Mouse (Mus musculus): ENCODE data around the gene Ube2c.
"Not testable (repeated sequence)": the region's sequence is repeated elsewhere in the genome, so short reads cannot be mapped to it uniquely, and the experiment has no call there.

Ube2c gene

DNA sequence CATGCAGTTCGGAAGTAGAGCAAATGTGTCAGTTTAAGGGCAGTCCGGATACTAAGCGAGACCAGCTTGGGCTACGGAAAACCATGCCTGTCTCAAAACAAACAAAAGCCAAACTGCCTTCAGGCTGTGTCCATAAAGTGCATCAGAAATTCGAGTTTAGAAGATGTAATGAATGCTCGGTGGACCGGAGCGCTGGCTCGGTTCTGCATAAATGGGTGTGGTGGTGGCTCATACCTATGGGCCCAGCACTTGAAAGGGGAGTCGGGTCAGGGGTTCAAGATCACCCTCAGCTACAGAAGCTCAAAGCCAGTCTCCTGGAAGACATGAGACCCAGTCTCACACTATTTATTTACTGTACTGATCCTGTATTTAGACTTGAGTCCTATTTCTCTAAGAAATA is 18.1 kb downstream of the Ube2c start:
- DNase-seq (ENCODE audit: low read depth, low spot score) = no peak

DNA sequence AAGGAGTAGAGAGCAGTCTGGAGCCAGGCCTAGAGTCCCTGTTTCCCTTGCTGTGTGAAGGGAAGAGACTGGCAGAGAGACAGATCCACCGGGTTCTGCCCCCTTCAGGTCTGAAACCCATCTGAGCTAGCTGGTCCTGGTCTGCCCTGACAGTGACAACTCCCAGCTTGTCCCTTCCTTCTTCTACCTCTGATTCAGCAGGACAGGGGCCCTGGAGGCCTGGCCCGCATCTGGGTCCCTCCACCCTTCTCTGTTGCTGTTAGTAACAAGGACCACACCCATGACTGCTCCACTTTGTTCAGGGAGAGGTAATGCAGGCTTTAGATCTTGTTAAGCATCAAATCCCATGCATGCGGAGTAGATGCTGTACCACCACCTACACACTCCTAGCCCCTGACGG is 18.7 kb downstream of the Ube2c start:
- DNase-seq (ENCODE audit: low read depth, low spot score) = no peak

DNA sequence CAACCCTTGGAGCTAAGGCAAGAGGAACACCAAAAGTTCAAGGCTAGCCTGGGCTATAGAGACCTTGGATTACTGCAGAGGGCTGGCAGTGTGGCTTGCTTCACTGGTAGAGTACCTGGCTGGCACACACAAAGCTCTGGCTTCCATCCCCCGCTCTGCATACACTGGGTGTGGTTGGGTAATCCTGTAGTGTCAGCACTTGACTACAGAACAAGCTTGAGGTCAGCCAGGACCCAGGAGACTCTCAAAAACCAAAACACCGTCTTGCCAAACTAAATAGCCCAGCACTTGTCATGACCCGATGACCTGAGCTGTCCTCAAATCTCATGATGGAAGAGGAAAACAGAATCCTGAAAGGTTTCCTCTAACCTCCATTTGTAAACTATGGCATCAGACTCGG is 20.8 kb downstream of the Ube2c start:
- DNase-seq (ENCODE audit: low read depth, low spot score) = no peak

DNA sequence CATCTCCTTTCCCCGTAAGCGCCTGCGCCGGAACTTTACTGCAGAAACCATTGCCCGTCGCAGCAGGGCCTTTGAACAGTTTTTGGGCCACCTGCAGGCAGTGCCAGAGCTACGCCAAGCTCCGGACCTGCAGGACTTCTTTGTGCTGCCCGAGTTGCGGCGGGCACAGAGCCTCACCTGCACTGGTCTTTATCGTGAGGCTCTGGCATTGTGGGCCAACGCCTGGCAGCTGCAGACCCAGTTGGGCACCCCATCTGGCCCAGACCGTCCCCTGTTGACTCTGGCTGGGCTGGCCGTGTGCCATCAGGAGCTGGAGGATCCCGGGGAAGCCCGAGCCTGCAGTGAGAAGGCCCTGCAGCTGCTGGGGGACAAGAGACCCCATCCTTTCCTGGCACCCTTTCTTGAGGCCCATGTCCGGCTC is 22.2 kb downstream of the Ube2c start:
- DNase-seq (ENCODE audit: low read depth, low spot score) = no peak

DNA sequence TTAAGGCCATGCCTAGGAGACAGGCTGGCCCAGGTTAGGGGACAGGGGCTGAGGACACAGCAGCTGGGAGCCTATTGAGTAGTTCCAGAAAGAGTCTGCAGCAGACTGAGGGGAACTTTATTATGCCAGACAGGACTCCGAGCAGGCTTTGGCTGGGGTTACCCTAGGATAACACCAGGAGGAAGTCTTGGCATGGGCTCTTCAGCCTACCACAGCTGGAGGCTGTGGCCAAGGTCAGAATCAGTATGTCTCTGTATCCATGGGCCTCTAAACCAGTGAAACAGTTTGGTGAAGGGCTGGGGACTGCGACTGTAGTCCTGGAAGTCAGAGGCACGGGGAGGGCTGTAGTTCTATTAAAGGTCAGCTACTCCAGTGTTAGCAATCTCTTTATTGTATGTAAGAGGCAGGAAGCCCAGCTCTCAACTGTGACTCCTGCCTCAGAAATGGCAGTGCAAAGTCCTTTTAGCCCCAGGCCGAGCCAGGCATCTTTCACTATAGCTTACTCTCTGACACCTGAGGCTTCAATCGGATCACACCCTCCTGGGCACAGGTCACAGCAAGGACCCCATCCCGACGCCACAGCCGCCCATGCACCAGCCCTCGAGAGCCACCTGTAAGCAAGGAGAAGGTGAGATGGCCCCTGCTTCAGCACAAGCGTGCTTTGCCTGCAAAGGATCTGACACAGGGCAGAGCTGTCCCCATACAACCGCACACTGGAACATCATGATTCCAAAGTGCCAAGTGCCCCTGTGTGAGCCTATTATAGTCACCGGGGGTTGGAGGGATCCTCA is 22.9 kb downstream of the Ube2c start:
- no peak for DNase-seq (ENCODE audit: low read depth, low spot score)

DNA sequence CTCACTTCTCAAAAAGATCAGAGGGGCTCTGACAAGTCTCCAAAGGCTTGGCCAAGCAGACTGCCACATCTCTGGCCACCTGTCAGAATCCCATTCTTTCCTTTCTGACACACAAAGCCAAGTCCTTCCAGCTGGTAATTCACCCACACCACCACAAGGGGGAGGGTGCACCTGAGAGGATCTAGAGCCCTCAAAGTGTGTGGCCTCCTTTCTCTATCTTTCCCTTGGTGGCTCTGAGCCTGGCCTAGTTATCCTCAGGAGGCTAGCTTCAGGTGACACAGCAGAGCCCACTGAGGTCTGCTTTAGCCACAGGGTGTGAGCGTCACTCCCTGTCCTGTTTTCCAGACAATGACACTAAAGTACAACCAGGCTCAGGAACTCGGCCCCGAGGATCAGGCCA is 23.5 kb downstream of the Ube2c start:
- DNase-seq (ENCODE audit: low read depth, low spot score) = no peak

DNA sequence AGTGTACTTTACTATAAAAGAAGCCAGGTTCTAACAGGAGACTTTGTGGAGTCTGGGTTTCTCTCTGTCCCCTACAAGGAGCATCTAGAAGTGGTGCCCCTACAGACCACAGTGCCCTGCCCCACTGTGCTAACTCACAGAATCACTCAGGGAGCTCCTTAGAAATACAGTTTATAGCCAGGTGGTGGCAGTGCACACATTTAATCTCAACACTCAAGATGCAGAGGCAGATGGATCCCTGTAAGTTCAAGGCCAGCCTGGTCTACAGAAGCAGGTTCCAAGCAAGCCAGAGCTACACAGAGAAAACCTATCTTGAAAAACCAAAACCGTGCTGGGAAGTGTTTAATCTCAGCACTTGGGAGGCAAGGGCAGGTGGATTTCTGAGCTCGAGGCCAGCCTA is 24.1 kb downstream of the Ube2c start:
- DNase-seq (ENCODE audit: low read depth, low spot score) = no peak

DNA sequence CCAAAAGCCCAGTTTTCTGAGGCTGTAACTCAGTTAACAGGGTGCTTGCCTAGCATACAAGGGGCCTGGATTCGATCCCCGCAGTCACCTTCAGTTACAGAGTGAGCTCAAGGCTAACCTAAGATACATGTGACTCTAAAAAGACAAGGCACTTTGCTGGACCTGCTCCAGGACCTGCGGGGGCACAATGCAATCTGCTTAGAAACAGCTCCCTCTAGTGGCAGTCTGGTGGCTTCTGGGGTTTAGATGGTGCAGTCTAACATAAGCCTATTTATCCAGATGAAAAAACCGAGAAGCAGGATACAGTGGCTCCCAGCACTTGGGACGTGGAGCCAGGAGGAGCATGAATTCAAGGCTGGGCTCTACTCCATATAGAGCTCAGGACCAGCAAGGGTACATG is 24.6 kb downstream of the Ube2c start:
- peak; percentile 81 for DNase-seq (ENCODE audit: low read depth, low spot score)

DNA sequence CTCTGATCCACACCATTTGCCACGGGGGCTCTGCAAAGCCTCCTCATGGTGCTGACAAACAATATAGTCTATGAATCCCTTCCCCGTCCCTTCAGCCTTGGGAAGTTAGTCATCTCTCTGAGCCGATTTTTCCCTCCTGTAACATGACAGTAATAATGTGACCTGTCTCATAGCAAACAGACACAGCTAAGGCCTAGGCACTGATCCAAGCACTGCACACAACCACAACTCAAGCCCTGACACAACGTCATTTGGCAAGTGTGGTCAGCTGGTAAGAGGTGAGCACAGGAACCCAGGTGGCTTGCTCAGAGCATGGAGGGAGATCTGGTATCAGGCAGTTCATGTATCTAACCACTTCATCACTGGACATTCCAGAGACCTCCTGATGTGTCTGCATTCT is 26.2 kb downstream of the Ube2c start:
- no peak for DNase-seq (ENCODE audit: low read depth, low spot score)

DNA sequence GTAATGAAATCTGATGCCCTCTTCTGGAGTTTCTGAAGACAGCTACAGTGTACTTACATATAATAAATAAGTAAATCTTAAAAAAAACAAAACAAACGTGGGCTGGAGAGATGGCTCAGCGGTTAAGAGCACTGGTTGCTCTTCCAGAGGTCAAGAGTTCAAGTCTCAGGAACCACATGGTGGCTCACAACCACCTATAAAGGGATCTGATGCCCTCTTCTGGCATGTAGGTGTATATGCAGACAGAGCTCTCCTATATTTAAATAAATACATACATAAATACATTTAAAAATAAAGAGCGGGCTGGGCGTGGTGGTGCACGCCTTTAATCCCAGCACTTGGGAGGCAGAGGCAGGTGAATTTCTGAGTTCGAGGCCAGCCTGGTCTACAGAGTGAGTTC is 28.9 kb downstream of the Ube2c start:
- DNase-seq (ENCODE audit: low read depth, low spot score) = not testable (repeated sequence)

DNA sequence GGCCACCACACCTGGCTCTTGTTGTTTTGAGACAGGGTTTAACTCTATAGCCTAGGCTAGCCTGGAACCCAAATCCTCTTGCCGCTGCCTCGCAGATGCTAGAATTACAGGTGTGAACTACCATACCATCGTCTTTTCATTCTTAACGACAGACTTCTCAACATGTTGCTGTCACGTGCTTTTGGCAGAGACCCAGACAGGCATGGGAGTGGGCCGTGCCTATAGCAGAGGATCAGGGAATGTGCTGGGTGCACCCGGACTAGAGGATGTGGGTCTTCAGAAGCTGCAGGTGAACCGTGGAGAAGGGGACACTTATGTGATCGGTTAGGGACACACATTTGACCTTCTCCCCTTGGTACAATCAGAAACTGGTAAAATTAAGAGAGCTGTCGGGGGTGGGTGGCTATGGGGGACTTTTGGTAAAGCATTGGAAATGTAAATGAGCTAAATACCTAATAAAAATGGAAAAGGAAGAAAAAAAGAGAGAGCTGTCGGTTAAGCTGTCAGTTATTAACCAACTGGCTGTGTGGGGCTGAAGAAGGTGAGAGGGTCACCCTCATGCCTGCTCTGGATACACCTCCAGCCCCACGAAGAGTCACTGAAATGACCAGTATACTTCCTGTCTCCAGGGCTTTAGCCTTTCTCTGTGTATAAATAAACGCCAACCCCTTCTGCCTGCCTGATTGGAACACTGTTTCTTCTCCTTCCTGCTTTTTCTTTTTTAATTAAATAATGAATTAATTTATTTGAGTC is 30.7 kb downstream of the Ube2c start:
- DNase-seq (ENCODE audit: low read depth, low spot score) = no peak

DNA sequence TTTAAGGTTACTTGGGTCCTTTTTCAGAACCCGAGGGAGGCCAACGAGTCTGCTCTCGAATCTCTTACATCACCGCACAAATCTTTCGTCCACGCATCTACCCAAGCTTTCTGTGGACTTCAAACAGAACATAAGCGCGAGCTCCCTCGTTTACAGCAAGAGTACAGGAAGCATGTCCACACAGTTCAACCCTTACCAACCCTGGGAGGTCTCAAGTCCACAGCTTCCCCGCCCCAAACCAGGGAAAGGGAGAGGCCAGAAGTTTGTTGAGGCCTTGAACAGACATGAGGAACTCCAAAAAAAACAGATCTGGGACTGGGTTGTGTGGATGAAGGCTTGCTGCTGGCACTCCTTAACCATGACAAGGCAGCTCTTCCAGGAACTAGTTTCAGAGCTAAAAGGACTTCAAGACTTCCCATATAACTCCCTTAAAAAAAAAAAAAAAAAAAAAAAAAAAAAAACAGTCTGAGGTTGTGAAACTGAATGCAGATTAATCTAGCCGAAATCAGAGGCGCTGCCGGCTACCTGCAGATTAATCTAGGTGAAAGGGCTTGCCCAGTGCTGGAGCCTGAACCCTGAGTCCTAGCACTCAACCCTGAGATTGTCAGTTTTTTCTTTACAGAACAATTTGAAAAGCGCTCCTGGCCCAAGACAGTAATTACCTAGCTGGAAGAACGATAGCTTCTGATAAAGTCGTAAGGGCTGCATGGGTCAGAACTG is 33.7 kb downstream of the Ube2c start:
- DNase-seq (ENCODE audit: low read depth, low spot score) = no peak

DNA sequence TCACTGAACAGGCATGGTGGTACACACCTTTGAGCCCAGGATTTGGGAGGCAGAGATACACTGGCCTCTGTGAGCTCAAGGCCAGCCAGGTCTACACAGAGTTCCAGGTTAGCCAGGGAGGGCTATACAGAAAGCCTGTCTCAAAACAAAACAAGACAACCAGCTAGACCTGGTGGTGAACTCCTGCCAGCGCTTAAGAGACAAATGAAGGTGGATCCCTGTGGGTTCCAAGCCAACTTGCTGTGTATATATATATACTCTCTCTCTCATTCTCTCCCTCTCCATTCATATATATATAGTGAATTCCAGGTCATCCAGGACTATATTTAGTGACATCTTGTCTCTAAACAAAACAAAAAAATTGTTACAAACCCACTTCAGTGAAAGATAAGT is 34.2 kb downstream of the Ube2c start:
- no peak for DNase-seq (ENCODE audit: low read depth, low spot score)

DNA sequence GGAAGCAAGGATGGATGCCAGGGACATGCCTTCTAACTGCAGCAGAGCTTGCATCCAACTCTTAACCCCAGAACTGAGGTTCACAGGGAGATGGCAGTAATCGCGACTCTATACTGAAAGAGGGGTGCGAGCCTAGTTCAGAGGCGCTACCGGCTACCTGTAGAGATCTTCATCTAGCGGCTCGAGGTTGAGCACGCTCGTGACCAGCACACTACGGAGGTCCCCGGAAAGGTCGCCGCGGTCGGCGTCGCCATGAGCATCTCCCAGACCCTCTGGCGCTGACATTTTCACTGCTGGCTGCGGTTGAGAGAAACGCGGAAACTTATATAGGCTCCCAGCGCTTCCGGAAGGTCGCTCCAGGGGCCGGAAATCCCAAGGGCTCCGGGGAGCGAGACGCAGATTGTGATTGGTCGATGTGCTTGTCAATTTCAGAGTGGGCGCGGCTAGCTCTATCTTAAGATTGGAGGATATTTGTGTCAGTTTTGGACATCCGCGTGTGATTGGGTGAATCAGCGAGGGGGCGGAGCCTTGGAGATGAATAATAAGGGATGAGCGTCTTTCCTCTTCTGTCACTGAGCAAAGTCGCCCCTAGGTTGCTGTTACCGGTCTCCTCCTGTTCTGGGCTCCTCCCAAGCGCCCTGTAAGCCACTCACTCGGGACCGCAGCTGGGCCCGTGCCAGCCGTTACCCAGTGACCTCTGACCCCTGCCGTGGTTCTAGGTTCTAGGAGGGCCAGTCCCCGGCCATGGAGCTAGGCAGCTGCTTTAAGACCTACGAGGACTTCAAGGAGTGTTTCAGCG is 35.0 kb downstream of the Ube2c start, which contains the start of the genes Acot8 and Zswim3:
Gene Acot8, minus strand, starts transcription at position 350 of the 799 bp plus-strand sequence.
Gene Zswim3, plus strand, starts transcription at position 566 of the 799 bp plus-strand sequence.
- DNase-seq (ENCODE audit: low read depth, low spot score) = peak; percentile 98

DNA sequence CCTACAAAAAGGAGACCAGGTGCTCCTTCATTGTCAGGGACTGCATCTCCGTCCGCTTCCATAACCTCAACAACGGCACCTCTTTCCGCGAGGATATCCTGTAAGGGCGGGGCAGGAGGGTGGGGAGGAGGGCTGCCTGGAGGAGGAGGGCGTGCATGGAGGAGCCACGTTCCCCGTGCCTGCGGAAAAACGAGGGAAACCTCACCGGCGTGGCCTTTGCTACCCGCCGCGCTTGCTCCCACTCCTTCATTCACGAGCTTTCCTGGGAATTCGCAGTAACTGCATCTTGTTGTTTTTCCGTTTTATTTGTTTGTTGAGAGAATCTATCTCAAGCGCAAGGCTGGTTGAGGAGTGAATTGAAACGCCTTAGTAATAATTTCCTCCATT is 35.6 kb downstream of the Ube2c start:
- no peak for DNase-seq (ENCODE audit: low read depth, low spot score)

DNA sequence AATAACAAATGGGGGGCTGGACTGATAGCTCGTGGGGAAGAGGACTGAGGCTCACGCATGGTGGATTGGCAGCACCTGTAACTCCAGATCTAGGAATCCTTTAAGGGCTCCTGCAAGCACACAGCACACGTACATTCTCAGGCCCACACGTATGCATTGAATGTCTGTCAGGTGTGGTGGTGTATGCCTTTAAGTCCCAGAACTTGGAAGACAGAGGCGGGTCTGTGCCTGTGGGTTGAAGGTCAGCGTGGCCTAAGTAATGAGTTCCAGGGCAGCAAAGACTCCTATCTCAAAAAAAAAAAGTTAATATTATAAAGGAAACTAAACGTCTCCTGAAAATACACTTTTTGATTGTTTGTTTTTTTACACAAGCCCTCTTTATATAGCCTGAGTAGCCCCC is 36.9 kb downstream of the Ube2c start:
- no peak for DNase-seq (ENCODE audit: low read depth, low spot score)

DNA sequence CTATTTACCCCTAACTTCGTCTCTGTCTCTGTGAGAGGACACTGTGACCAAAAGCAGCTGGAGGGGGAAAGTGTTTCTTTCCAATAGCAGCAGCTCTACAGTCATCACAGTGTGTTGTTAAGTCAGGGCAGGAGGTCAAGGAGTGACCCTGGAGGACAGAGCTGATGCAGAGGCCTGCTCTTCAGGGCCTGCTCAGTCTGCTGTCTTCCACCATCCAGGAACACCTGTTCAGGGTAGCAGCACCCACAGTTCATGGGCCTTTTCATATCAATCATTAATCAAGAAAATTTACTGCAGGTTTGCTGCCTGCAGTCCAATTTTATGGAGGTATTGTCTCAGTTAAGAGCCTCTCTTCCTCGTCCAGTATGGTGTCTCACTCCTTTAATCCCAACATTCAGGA is 43.9 kb downstream of the Ube2c start:
- DNase-seq (ENCODE audit: low read depth, low spot score) = no peak

DNA sequence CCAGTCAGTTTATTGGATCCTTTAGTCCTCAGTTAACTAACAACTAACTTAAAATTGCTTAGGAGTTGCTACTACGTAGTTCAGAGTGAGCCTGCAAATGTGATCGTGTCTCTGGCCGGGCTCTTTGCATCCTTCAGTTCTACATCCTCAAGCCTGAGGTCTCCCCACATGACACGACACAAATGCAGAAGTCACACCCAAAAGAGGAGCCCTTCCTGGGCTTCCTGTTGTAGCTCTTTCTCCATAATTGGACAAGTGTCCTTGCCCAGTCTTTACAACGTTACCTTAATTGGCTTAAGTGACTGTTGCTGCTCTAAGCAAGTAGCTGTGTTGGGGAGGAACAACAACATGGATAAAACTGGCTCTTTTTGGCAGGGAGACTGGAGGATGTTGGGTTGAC is 45.6 kb downstream of the Ube2c start:
- no peak for DNase-seq (ENCODE audit: low read depth, low spot score)

DNA sequence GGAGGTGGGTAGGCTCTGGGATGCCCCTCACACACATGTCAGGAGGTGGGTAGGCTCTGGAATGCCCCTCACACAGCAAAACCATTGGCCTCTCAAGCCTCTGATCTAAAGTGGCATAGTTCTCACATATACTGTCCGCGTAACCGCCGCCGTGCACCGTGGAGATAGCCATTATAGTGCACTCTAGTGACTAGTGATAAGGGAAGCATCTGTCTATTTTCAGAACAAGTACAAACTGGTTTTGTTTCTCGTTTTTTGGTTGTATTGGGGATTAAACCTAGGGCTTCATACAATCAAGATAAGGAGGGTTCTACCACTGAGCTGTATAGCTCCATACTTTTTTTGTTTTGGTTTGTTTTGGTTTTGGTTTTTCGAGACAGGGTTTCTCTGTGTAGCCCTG is 46.1 kb downstream of the Ube2c start:
- no peak for DNase-seq (ENCODE audit: low read depth, low spot score)

DNA sequence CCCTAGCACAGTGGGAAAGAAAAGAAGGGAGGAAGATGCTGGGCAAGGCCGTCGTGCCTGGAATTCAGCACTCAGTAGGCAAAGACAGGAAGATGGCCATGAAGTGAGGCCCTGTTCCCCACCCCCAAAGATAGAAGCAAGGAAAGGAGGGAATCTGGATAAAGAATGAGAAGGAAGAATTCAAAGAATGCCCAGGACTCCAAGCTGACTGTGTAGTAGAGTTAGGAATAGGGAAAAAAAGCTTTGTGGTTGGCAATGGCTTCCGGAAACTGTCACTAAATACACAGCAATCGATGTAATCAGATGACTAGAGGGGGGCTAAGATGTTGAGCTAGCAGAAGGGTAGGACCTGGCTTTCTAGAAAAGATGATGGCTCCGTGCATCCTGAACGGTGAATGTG is 47.5 kb downstream of the Ube2c start:
- no peak for DNase-seq (ENCODE audit: low read depth, low spot score)

DNA sequence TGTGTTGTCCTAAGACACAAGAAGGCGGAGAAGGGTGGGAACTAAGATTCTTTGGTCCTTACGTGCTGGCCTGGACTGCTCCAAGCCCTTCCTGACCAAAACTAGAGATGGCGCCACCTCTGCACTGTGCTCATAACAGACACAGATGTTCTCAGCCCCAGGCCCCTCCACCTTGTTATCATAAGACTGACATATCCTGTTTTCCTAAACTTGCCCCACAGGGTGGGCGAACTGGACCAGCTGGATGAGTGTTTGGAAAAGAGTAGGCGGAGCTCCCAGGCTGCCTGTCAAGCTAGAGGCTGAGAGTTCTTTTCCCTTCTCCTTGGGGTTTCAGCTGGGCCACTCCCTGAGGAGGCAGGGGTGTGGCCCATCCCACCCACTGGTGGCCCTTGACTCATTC is 48.0 kb downstream of the Ube2c start:
- DNase-seq (ENCODE audit: low read depth, low spot score) = no peak

DNA sequence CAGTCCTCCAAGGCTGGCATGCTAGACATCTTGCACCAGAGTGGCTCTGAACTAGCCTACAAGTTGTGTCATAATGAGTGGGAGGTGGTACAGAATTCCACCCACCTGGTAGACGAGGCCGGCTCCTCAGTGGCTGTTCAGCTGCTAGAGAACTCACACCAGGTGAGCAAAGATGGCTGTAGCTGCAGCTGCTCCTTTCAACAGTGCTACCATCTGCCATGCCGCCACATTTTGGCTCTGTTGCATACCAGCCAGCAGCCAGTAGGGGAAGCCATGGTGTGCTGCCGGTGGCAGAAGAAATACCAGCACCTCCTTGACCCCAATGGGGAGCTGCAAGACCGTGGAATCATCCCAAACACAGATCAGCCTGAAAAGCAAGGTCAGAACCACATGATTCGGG is 51.4 kb downstream of the Ube2c start:
- DNase-seq (ENCODE audit: low read depth, low spot score) = no peak

Data from telencephalon, adult 2 months (tissue).